Mouse (Mus musculus) midbrain, postnatal 0 days (tissue): ENCODE data around the gene Rab17. TPM values are rescaled to one million over a fixed set of nuclear protein-coding genes. Genes with fewer than 3 reads are reported as not detected.

Source experiments
- ATAC-seq: fragments of 200-750 bp; cut with Nextera tagmentation; 2 replicates; pipeline ENCODE4 v1.8.0; 2017; ENCODE audit warnings: moderate number of reproducible peaks, mild to moderate bottlenecking, moderate TSS enrichment, moderate library complexity; ENCODE audit not compliant: low FRiP score
- DNase-seq: peaks from one replicate; pipeline ENCODE4 v3.0.0-alpha.2; 2015; ENCODE audit warnings: low spot score
- H3K27ac ChIP-seq: fragments of 300-500 bp; sonication (generic); 2 replicates; pipeline ENCODE4 v1.5.1; 2014; ENCODE audit warnings: low read depth, mild to moderate bottlenecking, low read length, mixed read lengths
- H3K27me3 ChIP-seq: fragments of 300-500 bp; sonication (generic); 2 replicates; pipeline ENCODE4 v1.6.1; 2014; ENCODE audit warnings: low read length, control low read depth, mixed read lengths; ENCODE audit not compliant: insufficient read depth
- H3K36me3 ChIP-seq: fragments of 300-500 bp; sonication (generic); 2 replicates; pipeline ENCODE4 v1.6.1; 2014; ENCODE audit warnings: low read length, control low read depth, mixed read lengths; ENCODE audit not compliant: insufficient read depth
- H3K4me1 ChIP-seq: fragments of 300-500 bp; sonication (generic); 2 replicates; pipeline ENCODE4 v1.6.1; 2014; ENCODE audit warnings: mild to moderate bottlenecking, control low read depth, antibody characterized with exemption, low read length, mixed read lengths; ENCODE audit not compliant: insufficient read depth
- H3K4me2 ChIP-seq: fragments of 300-500 bp; sonication (generic); 2 replicates; pipeline ENCODE4 v1.6.1; 2014; ENCODE audit warnings: low read depth, mild to moderate bottlenecking, low read length, mixed read lengths; ENCODE audit not compliant: poor library complexity, severe bottlenecking
- H3K4me3 ChIP-seq: fragments of 300-500 bp; sonication (generic); 2 replicates; pipeline ENCODE4 v1.5.1; 2014; ENCODE audit warnings: low read depth, mild to moderate bottlenecking, low read length, moderate library complexity
- H3K9ac ChIP-seq: fragments of 300-500 bp; sonication (generic); replicated peaks from 2 replicates; pipeline ENCODE4 v1.6.1; 2014; ENCODE audit warnings: mild to moderate bottlenecking, low read length, moderate library complexity, mixed read lengths; ENCODE audit not compliant: poor library complexity, severe bottlenecking
- H3K9me3 ChIP-seq: fragments of 300-500 bp; sonication (generic); 2 replicates; pipeline ENCODE4 v1.6.1; 2016; ENCODE audit warnings: low read length, control low read depth
- CTCF ChIP-seq: IDR thresholded peaks from 2 replicates; pipeline ENCODE4 v1.5.1; 2016; ENCODE audit warnings: antibody characterized with exemption, mild to moderate bottlenecking
- WGBS: fragments of 180-500 bp; shearing (Covaris S2); extraction: QIAGEN DNeasy Blood & Tissue Kit; methylation state at CpG from one replicate; pipeline ENCODE4 v1.1.7; 2014; 5-methylcytosine and 5-hydroxymethylcytosine counted together
- polyA plus RNA-seq: library from polyadenylated mRNA; unstranded; fragments of >200 nt; fragmentation: Nextera tagmentation; extraction: Ambion mirVana; gene quantifications from 2 replicates; pipeline ENCODE4 v1.2.1, GENCODE M21; 2015
- total RNA-seq: library from RNA; depleted of rRNA; stranded (reverse); fragments of >200 nt; gene quantifications from 2 replicates; pipeline ENCODE4 v1.2.3, GENCODE M21; 2014

The Rab17 gene
- total and polyA plus RNA-seq, 2 experiments from 2014 or later = 0.26 TPM; not detected in 1

- no peak overlapping the region for H3K4me2 ChIP-seq
- H3K9ac ChIP-seq = no peak overlapping the region
- ATAC-seq (no peak), DNase-seq (no peak)
- no peaks in the 10 kb centered on the region for H3K36me3 ChIP-seq
- H3K4me1 ChIP-seq = no peaks in the 10 kb centered on the region
- no peak for TF ChIP-seq CTCF
- no peak overlapping the region for H3K27ac ChIP-seq
- no peaks in the 10 kb centered on the region for H3K9me3 ChIP-seq
- 87% methylated on average over 4 of the region's 4 CpGs for WGBS
- H3K4me3 ChIP-seq = no peak overlapping the region
- no peaks in the 10 kb centered on the region for H3K27me3 ChIP-seq
Measured at GRCm38 (mm10) chr1:90939980-90940379, 29.5 kb downstream of the Rab17 start.

GRCm38 (mm10) chr1:90936990-90937389 is 32.5 kb downstream of the Rab17 start:
- H3K27me3 ChIP-seq = no peaks in the 10 kb centered on the region
- no peak for ATAC-seq
- TF ChIP-seq CTCF = no peak
- H3K9me3 ChIP-seq = no peaks in the 10 kb centered on the region
- H3K4me2 ChIP-seq = no peak overlapping the region
- no peaks in the 10 kb centered on the region for H3K36me3 ChIP-seq
- WGBS = 75% methylated on average over 9 of the region's 9 CpGs
- no peak overlapping the region for H3K4me3 ChIP-seq
- H3K4me1 ChIP-seq = no peaks in the 10 kb centered on the region
- no peak overlapping the region for H3K27ac ChIP-seq
- DNase-seq = no peak
- no peak overlapping the region for H3K9ac ChIP-seq

GRCm38 (mm10) chr1:90933001-90933400 is 36.5 kb downstream of the Rab17 start:
- TF ChIP-seq CTCF = no peak
- peak; percentile 42 for DNase-seq
- H3K9ac ChIP-seq = no peak overlapping the region
- no peaks in the 10 kb centered on the region for H3K9me3 ChIP-seq
- H3K36me3 ChIP-seq = no peaks in the 10 kb centered on the region
- H3K4me1 ChIP-seq = no peaks in the 10 kb centered on the region
- WGBS = 80% methylated on average over 5 of the region's 5 CpGs
- no peak for ATAC-seq
- no peak overlapping the region for H3K4me3 ChIP-seq
- H3K27ac ChIP-seq = no peak overlapping the region
- H3K4me2 ChIP-seq = no peak overlapping the region
- no peaks in the 10 kb centered on the region; the same call in 1 of the 2 replicates for H3K27me3 ChIP-seq

- no peak overlapping the region for H3K4me2 ChIP-seq
- peak; percentile 97 for TF ChIP-seq CTCF
- WGBS = 6% methylated on average over 6 of the region's 6 CpGs
- H3K4me1 ChIP-seq = no peaks in the 10 kb centered on the region
- H3K4me3 ChIP-seq = no peak overlapping the region
- no peaks in the 10 kb centered on the region for H3K36me3 ChIP-seq
- no peak overlapping the region for H3K27ac ChIP-seq
- DNase-seq (peak; percentile 88), ATAC-seq (peak; percentile 73; the same call in 1 of the 2 replicates)
- H3K27me3 ChIP-seq = peaks cover 4% of the 10 kb centered on the region; the same call in 1 of the 2 replicates
- H3K9me3 ChIP-seq = no peaks in the 10 kb centered on the region
- H3K9ac ChIP-seq = no peak overlapping the region
Measured at GRCm38 (mm10) chr1:90928575-90928934, 40.9 kb downstream of the Rab17 start.

GRCm38 (mm10) chr1:90927929-90928574 is 41.4 kb downstream of the Rab17 start:
- Histone ChIP-seq H3K9ac (no peak overlapping the region), H3K4me3 (peak overlapping the region; percentile 9; the same call in 1 of the 2 replicates)

DNA sequence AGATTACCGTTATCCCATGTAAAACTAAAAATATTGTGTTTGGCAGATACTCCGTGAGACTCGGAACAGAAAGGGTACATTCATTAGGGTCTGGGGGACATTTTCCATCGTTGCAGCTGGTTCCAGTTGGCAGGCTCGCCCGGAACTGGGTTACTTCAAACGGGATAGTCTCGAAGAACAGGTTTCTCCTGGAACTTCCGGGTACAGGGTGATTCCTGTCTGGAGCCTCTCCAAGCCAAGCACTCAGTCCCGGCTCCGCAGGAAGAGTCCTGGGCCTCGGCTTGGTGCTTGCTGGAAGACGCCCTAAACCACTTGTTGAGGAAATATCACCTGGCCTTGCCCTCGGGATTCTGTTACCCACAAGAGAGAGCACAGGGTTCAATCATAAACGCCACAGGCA is 42.2 kb downstream of the Rab17 start:
- Histone ChIP-seq H3K4me3 (no peak overlapping the region), H3K4me1 (no peaks in the 10 kb centered on the region), H3K27ac (no peak overlapping the region), H3K9ac (no peak overlapping the region), H3K36me3 (no peaks in the 10 kb centered on the region), H3K27me3 (peaks cover 4% of the 10 kb centered on the region; the same call in 1 of the 2 replicates), H3K9me3 (no peaks in the 10 kb centered on the region), H3K4me2 (no peak overlapping the region)
- DNase-seq (no peak), ATAC-seq (no peak)
- WGBS = 50% methylated on average over 15 of the region's 15 CpGs
- TF ChIP-seq CTCF = no peak

More at GRCm38 (mm10) chr1:90927929-90928574, 41.4 kb downstream of the Rab17 start:
- Histone ChIP-seq H3K27ac (no peak overlapping the region), H3K27me3 (peaks cover 4% of the 10 kb centered on the region; the same call in 1 of the 2 replicates), H3K36me3 (no peaks in the 10 kb centered on the region), H3K9me3 (no peaks in the 10 kb centered on the region), H3K4me2 (peak overlapping the region; percentile 42), H3K4me1 (no peaks in the 10 kb centered on the region)
- ATAC-seq (peak; percentile 47; the same call in 1 of the 2 replicates), DNase-seq (peak; percentile 19)
- TF ChIP-seq CTCF = no peak
- 3% methylated on average over 23 of the region's 23 CpGs for WGBS
